Mouse (Mus musculus): Measurements from ENCODE around the gene Zkscan5. TPM values are rescaled to one million over a fixed set of nuclear protein-coding genes. Genes with fewer than 3 reads are reported as not detected.
"Not testable (repeated sequence)": the region's sequence is repeated elsewhere in the genome, so short reads cannot be mapped to it uniquely, and the experiment has no call there.

Gene Zkscan5
- polyA plus RNA-seq, 1 experiment from 2014 or later = 14.1 TPM

DNA sequence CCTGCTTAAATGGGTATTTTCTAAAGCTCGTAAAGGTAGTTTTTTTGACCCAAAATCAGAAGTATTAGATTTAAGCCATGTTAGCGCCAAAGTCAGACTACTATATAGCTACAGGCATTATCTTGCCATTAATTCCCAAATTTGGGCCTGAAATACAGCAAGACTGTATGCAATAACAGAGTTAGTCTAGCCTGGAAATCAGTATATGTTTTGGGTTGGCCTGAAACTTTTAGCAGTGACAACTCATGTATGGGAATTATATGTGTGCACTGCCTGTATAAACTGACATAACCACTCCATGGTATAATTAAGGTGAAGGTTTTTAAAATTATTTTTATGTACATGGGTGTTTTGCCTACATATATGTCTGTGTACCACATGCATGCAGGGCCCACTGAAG is 12.4 kb upstream of the Zkscan5 start, which contains the start of gene Atp5j2:
Gene Atp5j2 (minus strand): TSS at position 101 of the 400 bp plus-strand sequence.
- H3K4me3 ChIP-seq = peak within 1 kb of the TSS; percentile 66
- 82% methylated on average over 2 of the region's 2 CpGs for WGBS
- peaks cover 13% of the 10 kb centered on the region for H3K4me1 ChIP-seq
- H3K9ac ChIP-seq = peak within 1 kb of the TSS; percentile 79
- H3K4me2 ChIP-seq = peak within 1 kb of the TSS; percentile 72
- H3K9me3 ChIP-seq = no peaks in the 10 kb centered on the region
- H3K36me3 ChIP-seq = peaks cover 27% of the 10 kb centered on the region
- no peaks in the 10 kb centered on the region for H3K27me3 ChIP-seq
- ATAC-seq (ENCODE audit: borderline replicate concordance, extremely low read depth, low FRiP score, low TSS enrichment) = no peak
- H3K27ac ChIP-seq = peak within 1 kb of the TSS; percentile 79

DNA sequence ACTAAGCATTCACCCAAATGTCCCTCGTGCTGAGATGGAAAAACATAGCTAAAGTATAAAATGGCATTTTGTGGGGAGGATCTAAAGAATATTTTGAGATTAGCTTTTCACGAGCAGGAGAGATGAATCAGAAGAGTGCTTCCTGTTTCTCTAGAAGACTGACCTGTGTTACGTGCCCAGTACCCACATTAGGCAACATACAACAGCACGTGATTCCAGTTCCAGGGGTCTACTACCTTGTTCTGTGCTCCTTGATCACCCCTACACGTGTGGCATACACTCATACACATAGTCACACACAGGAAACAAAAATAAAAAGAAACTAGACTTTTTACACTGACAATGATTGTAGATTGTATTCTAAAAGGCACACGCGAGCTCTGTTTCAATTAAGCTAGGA is 4.0 kb upstream of the Zkscan5 start:
- Histone ChIP-seq H3K27ac (no peak overlapping the region), H3K4me3 (peak overlapping the region; percentile 89), H3K4me1 (peaks cover 20% of the 10 kb centered on the region), H3K9ac (no peak overlapping the region), H3K4me2 (peak overlapping the region; percentile 96; the same call in 1 of the 2 replicates), H3K27me3 (no peaks in the 10 kb centered on the region), H3K36me3 (peaks cover 11% of the 10 kb centered on the region), H3K9me3 (no peaks in the 10 kb centered on the region)
- no peak for ATAC-seq (ENCODE audit: borderline replicate concordance, extremely low read depth, low FRiP score, low TSS enrichment)
- 71% methylated on average over 7 of the region's 7 CpGs for WGBS

DNA sequence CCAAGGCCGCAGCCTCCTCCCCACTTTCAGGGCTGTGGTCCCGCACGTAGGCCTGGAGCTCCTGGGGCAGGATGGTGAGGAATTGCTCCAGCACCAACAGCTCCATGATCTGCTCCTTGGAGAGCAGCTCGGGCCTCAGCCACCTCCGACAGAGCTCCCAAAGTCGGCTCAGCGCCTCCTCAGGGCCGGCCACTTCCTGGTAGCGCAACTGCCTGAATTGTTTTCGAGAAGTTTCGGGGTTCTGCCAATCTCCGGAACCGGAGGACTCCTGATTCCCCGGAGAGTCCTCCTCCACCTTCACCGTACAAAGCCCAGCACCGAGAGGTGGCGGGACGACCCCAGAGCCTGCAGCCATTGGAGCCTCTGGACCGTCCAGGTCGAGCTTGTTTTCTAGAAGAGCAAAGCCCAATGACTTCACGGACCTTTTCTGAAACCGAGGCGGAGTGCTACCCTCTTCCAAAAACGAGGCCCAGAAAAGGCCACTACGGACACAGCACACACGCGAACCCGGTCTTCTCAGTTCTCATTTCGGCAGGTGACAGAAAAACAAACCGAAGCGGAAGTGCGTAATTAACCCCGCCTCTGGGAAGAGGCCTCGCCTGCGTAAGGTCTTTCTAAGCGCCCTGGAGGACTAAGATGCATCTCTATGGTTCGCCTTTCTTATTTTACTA is 2.9 kb upstream of the Zkscan5 start, which contains the start of gene Zkscan14:
Gene Zkscan14 (minus strand): TSS at position 548 of the 671 bp plus-strand sequence.
- Histone ChIP-seq H3K27ac (peak within 1 kb of the TSS; percentile 41; the same call in 1 of the 2 replicates), H3K4me2 (peak within 1 kb of the TSS; percentile 96), H3K36me3 (0 out of 2 replicates have a peak, but pooled peaks cover 5% of the 10 kb centered on the region), H3K4me1 (peaks cover 29% of the 10 kb centered on the region), H3K4me3 (peak within 1 kb of the TSS; percentile 89), H3K9ac (peak within 1 kb of the TSS; percentile 77), H3K9me3 (no peaks in the 10 kb centered on the region), H3K27me3 (no peaks in the 10 kb centered on the region)
- ATAC-seq (ENCODE audit: borderline replicate concordance, extremely low read depth, low FRiP score, low TSS enrichment) = no peak
- WGBS = under 1% methylated on average over 37 of the region's 37 CpGs

DNA sequence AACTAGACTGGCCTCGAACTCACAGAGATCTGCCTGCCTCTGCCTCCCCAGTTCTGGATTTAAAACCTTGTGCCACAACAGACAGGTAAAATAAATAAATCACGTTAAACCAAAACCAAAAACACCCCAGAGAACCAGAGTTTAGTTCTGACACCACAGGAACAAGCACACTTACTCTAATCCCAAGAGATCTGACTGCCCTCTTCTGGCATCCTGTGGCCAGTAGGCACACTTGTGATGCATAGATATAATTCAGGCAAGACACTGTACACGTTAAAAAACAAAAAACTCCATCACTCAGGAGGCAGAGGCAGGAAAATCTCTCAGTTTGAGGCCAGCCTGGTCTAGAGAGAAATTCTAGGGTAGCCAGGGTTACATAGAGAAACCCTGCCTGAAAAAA is 1.9 kb upstream of the Zkscan5 start:
- H3K4me1 ChIP-seq = peaks cover 31% of the 10 kb centered on the region
- peak overlapping the region; percentile 96; the same call in 1 of the 2 replicates for H3K4me2 ChIP-seq
- 53% methylated on average over 3 of the region's 3 CpGs for WGBS
- H3K9me3 ChIP-seq = no peaks in the 10 kb centered on the region
- peaks cover 6% of the 10 kb centered on the region; the same call in 1 of the 2 replicates for H3K36me3 ChIP-seq
- H3K27me3 ChIP-seq = no peaks in the 10 kb centered on the region
- H3K4me3 ChIP-seq = no peak overlapping the region
- no peak for ATAC-seq (ENCODE audit: borderline replicate concordance, extremely low read depth, low FRiP score, low TSS enrichment)
- H3K9ac ChIP-seq = no peak overlapping the region
- H3K27ac ChIP-seq = no peak overlapping the region

DNA sequence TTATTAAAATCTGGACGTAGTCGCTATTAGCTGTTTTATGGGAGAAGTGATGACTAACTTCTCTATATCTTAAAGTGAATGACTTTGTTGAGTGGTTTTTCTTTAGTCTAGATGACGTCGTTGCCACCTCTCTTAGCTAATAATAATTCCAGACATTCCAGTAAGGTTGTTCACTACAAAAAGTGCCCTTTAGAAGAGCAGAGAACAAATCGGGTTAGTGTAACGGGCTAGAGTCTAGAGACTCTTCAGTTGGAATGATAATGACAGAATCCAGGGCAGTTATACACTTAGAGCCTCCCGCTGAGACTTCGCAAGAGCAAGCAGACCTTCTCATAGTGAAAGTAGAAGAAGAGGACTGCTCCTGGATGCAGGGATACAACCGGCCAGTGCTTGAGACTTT is 679 bp downstream of the Zkscan5 start:
- Histone ChIP-seq H3K4me3 (peak overlapping the region; percentile 61), H3K9me3 (no peaks in the 10 kb centered on the region), H3K4me2 (peak overlapping the region; percentile 74), H3K4me1 (peaks cover 31% of the 10 kb centered on the region), H3K9ac (peak overlapping the region; percentile 21; the same call in 1 of the 2 replicates), H3K27me3 (no peaks in the 10 kb centered on the region), H3K36me3 (peaks cover 13% of the 10 kb centered on the region; the same call in 1 of the 2 replicates), H3K27ac (peak overlapping the region; percentile 29)
- ATAC-seq (ENCODE audit: borderline replicate concordance, extremely low read depth, low FRiP score, low TSS enrichment) = no peak
- WGBS = 14% methylated on average over 9 of the region's 9 CpGs

DNA sequence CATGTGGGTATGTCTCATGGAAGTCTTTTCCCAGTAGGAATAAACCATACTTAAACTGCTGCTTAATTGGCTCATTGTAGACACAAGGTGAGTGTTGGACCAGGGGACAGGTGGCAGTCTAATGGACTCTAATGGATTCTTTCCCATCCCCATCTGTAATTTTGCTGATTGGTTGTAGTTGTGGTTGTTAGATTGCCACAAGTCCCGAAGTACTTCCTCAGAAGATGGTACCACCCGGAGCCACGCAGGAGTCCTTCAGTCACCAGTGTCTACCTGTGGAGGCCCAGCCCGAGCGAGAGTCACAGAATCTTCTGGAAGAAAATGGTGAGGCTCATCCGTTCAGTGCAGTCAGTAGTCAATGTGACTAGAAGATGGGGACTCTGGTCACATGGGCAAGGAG is 3.0 kb downstream of the Zkscan5 start:
- no peak overlapping the region for H3K9ac ChIP-seq
- H3K4me2 ChIP-seq = no peak overlapping the region
- WGBS = 91% methylated on average over 6 of the region's 6 CpGs
- peaks cover 20% of the 10 kb centered on the region for H3K4me1 ChIP-seq
- no peak for ATAC-seq (ENCODE audit: borderline replicate concordance, extremely low read depth, low FRiP score, low TSS enrichment)
- H3K27me3 ChIP-seq = no peaks in the 10 kb centered on the region
- H3K27ac ChIP-seq = no peak overlapping the region
- H3K9me3 ChIP-seq = no peaks in the 10 kb centered on the region
- no peak overlapping the region for H3K4me3 ChIP-seq
- peaks cover 28% of the 10 kb centered on the region for H3K36me3 ChIP-seq

DNA sequence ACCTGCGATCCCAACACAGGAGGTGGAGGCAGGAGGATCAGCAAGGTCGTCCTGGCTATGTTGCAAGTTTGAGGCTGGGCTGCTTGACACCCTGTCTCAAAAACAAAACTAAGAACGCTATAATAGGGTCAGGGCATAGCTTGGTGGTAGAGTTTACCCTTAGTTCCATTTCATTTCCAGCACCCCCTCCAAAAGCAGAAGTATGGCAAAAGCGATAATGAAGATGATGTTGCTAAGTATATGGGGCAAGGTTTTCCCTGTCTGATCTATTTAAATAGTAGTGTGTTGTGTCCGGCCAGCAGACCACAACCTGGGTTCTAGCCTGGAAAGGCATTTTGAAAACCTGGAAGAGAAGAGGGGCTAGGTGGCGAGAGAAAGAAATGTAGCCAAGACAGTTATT is 3.6 kb downstream of the Zkscan5 start:
- Histone ChIP-seq H3K27ac (no peak overlapping the region), H3K36me3 (peaks cover 33% of the 10 kb centered on the region), H3K27me3 (no peaks in the 10 kb centered on the region), H3K9ac (no peak overlapping the region), H3K4me1 (peaks cover 20% of the 10 kb centered on the region), H3K9me3 (no peaks in the 10 kb centered on the region), H3K4me2 (no peak overlapping the region), H3K4me3 (no peak overlapping the region)
- ATAC-seq (ENCODE audit: borderline replicate concordance, extremely low read depth, low FRiP score, low TSS enrichment) = no peak
- 86% methylated on average over 6 of the region's 6 CpGs for WGBS

DNA sequence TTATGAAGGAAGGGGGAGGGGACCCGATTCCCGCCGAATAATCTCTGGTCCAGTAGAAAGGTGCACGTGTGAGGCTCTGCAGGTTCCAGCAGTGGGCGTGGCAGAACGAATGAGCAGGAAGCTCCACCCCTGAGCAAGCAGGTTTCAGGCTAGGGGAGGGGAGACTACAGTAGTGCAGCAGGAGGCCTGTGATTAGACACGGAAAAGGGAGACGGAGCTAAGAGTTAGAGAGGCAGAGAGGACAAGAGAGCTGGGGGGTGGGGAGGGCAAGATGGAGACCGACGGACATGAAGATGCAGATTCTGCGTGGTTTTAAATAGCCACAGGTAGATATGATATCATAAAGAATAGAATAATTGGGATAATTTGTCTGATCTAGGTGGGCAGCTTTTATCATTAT is 4.0 kb downstream of the Zkscan5 start:
- Histone ChIP-seq H3K4me1 (peaks cover 20% of the 10 kb centered on the region), H3K36me3 (peaks cover 37% of the 10 kb centered on the region)
- H3K4me3 ChIP-seq; H3K9ac ChIP-seq; H3K27me3 ChIP-seq; H3K9me3 ChIP-seq; ATAC-seq (ENCODE audit: borderline replicate concordance, extremely low read depth, low FRiP score, low TSS enrichment); H3K27ac ChIP-seq; H3K4me2 ChIP-seq: not testable (repeated sequence)
- WGBS = 41% methylated on average over 11 of the region's 11 CpGs

DNA sequence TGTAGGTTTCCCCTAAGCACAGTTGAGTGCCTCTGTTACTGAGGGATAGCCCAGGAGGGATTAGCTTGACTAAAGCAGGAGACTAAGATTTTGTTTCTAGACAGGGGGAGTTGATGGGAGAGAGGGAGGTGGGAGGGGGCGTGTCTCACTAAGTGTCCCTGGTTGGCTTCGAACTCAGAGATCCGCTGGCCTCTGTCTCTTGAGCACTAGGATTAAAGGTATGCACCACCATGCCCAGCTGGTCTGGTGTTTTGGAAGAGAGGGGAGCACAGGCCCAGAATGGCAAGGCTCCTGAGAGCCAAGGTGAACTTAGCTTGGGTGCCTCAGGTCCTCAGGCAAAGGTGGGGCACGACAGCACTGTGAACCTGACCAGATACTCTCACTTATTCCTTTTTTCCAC is 7.0 kb downstream of the Zkscan5 start:
- no peaks in the 10 kb centered on the region for H3K27me3 ChIP-seq
- peaks cover 41% of the 10 kb centered on the region for H3K36me3 ChIP-seq
- H3K9me3 ChIP-seq = no peaks in the 10 kb centered on the region
- no peak overlapping the region for H3K4me3 ChIP-seq
- no peak overlapping the region for H3K4me2 ChIP-seq
- no peak overlapping the region for H3K9ac ChIP-seq
- 88% methylated on average over 4 of the region's 4 CpGs for WGBS
- 0 out of 2 replicates have a peak, but pooled peaks cover 3% of the 10 kb centered on the region for H3K4me1 ChIP-seq
- ATAC-seq (ENCODE audit: borderline replicate concordance, extremely low read depth, low FRiP score, low TSS enrichment) = no peak
- no peak overlapping the region for H3K27ac ChIP-seq

DNA sequence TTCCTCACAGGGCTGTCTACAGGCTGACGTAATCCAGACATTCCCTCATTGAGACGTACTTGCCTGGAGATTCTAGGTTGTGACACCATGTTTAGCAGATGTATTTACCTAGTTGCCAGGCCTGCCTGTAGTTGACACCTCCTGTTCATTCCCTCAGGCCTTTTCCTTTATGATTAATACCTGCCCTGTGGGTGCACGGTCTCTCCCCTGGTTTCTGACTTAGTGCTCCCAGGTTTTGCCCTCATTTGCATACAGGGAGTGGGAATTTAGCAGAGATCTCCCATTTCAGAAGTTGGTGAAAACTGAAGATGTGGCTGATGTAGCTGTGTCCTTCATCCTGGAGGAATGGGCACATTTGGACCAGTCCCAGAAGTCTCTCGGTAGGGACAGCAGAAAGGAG is 7.9 kb downstream of the Zkscan5 start:
- Histone ChIP-seq H3K9ac (no peak overlapping the region), H3K27ac (no peak overlapping the region), H3K36me3 (peaks cover 40% of the 10 kb centered on the region), H3K27me3 (no peaks in the 10 kb centered on the region), H3K4me3 (no peak overlapping the region), H3K4me1 (no peaks in the 10 kb centered on the region), H3K9me3 (no peaks in the 10 kb centered on the region), H3K4me2 (no peak overlapping the region)
- no peak for ATAC-seq (ENCODE audit: borderline replicate concordance, extremely low read depth, low FRiP score, low TSS enrichment)
- 91% methylated on average over 4 of the region's 4 CpGs for WGBS

DNA sequence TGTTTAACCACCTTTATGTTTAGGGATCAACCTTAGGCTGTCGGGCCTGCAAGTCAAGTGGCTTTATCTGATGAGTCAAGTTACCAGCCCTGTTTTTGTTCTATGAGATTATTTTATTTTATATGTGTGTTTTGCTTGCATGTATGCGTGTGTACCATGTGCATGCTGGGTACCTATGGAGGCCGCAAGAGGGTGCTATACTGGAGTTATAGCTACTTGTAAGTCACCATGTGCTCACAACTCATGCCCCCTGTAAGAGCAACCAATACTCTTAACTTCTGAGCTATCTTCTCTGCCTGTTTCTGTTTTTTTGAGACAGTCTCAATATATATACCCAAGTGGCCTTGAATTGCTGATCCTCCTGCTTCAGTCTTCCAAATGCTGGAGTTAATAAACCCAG is 9.1 kb downstream of the Zkscan5 start:
- Histone ChIP-seq H3K9me3 (no peaks in the 10 kb centered on the region), H3K36me3 (peaks cover 40% of the 10 kb centered on the region), H3K27me3 (no peaks in the 10 kb centered on the region), H3K4me1 (no peaks in the 10 kb centered on the region), H3K4me3 (no peak overlapping the region), H3K27ac (no peak overlapping the region), H3K9ac (no peak overlapping the region), H3K4me2 (no peak overlapping the region)
- ATAC-seq (ENCODE audit: borderline replicate concordance, extremely low read depth, low FRiP score, low TSS enrichment) = no peak
- 92% methylated on average over 3 of the region's 3 CpGs for WGBS

DNA sequence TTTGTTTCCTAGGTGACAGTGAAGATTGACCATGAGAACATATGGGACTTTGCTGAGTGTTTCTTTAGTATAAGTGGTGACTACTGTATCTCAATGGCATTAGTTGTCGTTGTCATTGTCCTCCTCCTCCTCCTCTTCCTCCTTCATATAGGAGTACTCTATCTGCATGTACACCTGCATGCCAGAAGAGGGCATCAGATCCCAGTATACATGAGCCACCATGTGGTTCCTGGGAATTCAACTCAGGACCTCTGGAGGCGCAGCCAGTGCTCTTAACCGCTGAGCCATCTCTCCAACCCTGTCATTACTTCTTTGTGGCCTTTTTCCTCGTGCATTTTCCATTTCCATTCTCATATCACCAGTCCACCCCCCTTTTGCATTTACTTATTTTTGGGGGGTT is 10.3 kb downstream of the Zkscan5 start:
- no peak for ATAC-seq (ENCODE audit: borderline replicate concordance, extremely low read depth, low FRiP score, low TSS enrichment)
- peaks cover 41% of the 10 kb centered on the region for H3K36me3 ChIP-seq

More for the DNA sequence above, 10.3 kb downstream of the Zkscan5 start:
- no peak overlapping the region for H3K9ac ChIP-seq
- H3K4me2 ChIP-seq = no peak overlapping the region
- H3K9me3 ChIP-seq = no peaks in the 10 kb centered on the region
- H3K4me3 ChIP-seq = no peak overlapping the region
- H3K27me3 ChIP-seq = no peaks in the 10 kb centered on the region
- H3K4me1 ChIP-seq = no peaks in the 10 kb centered on the region
- 75% methylated on average over 4 of the region's 4 CpGs for WGBS
- H3K27ac ChIP-seq = no peak overlapping the region

All from lung, embryonic 15.5 days (tissue).